Mouse (Mus musculus) heart, adult 8-10 months (tissue): ENCODE results near the gene March6. TPM values are rescaled to one million over a fixed set of nuclear protein-coding genes. Genes with fewer than 3 reads are reported as not detected.
A peak's percentile ranks its signal among the peaks of the same experiment; 100 is the strongest.

Source experiments
- DNase-seq: peaks from one replicate; pipeline ENCODE4 v3.0.0; 2022; ENCODE audit warnings: low spot score
- total RNA-seq, 4 experiments: library from RNA; stranded (reverse); gene quantifications; 2 replicates each; pipeline ENCODE4 v1.2.4; 2022

Gene March6
- 100 to 1,000 TPM; 112 to 123 (median 116) TPM for total RNA-seq

GRCm38 (mm10) chr15:31530659-31531445, at the start of gene March6:
Gene March6, minus strand, starts transcription at chr15:31531053.
- DNase-seq: peak; percentile 78

GRCm38 (mm10) chr15:31576076-31576475, 45.2 kb upstream of the March6 start:
- no peak for DNase-seq

GRCm38 (mm10) chr15:31573692-31574091, 42.8 kb upstream of the March6 start:
- DNase-seq: no peak

GRCm38 (mm10) chr15:31573287-31573686, 42.4 kb upstream of the March6 start:
- DNase-seq: no peak

GRCm38 (mm10) chr15:31571906-31572722, 41.3 kb upstream of the March6 start:
- DNase-seq: no peak

GRCm38 (mm10) chr15:31570959-31571358, 40.1 kb upstream of the March6 start:
- no peak for DNase-seq

DNA sequence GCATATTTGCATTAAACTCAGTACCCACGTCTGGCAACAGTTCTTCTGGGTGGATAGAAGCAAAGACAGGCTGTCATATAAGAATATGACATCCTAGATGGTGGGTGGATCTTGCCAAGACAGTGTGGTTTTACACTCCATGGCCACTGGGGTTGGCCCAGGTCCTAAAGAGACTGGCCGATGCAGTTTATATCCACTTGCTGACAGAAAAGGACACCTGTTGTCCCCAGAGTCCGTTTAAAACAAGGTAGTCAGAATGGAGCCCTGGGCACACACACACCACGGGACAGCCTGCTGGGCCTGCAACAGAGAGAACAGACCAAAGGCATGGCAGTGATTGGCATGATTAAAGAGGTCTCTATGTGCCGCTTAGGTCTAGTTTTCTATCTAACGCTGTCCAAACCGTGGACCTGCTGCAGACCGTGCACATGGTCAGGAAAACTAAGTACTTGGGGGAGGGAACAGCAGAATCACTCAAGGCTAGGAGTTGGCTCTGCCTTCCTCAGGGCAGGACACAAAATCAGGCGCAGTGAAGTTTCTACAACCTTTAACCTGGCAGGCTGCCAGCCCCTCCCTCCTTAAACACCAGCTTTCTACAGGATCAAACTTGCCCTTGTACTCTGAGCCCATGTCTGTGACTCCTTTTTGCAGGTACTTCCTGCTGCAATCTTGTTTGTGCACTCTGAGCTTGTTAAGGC, 38.6 kb upstream of the March6 start:
- DNase-seq: no peak

- peak; percentile 41 for DNase-seq
Measured at GRCm38 (mm10) chr15:31568581-31568996, 37.7 kb upstream of the March6 start.

DNA sequence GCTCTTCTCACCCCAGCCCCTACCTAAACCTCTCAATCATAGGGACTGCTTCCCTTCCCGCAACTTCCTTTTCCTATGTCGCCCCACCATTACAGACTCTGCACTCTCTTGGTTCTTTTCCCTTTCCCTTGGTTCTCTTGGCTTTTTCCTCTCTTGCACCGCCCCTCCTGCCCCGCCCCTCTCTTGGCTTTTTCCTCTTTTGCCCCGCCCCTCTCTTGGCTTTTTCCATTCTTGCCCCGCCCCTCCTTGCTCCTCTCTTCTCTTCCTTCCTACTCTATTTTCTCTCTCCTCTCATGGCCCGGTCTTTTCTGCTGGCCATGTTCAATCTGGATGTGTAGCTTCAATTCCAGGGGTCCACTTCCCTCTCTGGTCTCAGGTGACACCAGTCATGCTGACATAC, 36.6 kb upstream of the March6 start:
- DNase-seq: no peak

GRCm38 (mm10) chr15:31565786-31566185, 34.9 kb upstream of the March6 start:
- no peak for DNase-seq

DNA sequence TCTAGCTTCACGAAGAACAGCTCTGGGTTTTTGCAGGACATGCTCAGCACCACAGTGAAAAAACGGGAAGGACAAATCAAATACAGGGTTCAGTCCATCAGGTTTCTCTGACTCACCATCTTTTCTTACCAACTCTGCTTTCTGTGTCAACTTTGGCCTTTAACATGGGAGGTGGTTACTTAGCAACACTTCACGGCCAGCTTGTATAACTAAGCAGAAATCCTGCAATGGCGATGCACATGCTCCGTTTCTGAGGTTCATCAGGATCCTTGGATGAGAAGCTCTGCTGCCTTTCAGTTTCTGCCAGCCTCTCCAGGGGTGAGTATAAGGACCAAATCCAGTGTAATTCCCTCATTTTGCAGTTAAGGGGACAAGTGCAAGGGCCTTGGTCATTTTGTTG, 34.3 kb upstream of the March6 start, which contains the start of gene Cmbl:
Gene Cmbl (plus strand): TSS at position 206 of the 400 bp plus-strand sequence.
- no peak for DNase-seq

DNA sequence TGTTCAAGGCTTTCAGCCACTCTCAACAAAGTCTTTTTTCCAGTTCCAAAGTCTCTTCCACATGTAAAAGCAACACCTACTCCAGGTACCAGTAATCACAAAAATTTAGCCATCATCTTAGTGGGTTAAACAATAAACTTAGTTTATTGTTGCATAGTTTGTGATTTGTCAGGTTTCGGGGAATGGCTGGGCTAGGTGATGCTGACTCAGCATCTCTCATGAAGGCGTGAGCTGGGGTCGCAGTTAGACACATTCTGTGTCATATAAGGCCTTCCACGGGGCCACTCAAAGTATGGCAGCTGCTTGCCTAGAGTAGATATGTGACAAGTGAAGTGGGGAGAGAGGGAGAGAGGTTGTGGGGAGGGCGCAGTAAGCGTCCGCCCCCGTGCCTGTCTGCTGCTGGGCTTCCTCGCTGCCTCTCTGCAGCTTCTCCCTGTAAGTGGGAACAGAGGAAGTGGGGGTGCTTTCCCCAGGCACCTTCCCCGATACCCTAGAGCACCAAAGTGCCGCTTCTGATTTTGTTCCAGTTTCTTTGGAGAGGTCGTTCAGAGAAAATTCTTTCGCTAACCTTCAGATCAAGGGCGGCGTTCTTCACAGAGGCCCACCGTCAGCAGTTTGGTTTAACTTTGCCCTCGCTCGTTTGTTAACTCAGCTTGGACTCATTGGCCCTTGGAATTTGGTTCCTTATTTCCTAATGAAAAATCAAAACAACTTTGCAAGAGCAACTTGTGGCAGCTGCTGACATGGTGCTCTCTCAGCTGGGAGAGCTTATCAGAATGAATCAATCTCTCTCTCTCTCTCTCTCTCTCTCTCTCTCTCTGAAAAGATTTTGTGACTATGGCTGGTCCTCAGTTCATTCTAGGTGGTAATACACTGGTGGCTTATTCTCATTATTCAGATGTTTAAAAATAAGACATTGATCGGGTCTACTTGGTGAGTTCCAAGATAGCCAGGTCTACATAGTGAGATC, 33.0 kb upstream of the March6 start:
- DNase-seq: no peak

DNA sequence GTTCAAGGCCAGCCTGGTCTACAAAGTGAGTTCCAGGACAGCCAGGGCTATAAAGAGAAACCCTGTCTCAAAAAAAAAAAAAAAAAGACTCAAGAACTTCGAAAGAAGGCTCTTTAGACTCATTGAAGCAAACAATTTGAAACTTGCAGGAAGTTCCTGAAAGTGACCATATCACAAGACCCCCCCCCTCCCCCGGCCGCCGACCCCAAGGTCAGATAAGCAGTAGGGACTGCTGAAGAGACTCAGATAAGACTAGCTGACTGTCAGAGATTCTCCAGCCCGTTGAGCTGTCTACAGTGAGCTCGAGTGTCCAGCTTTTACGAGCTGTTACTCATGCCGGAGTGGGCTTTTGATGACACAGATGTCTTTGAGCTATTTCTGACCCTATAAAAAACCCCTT, 32.0 kb upstream of the March6 start:
- no peak for DNase-seq

GRCm38 (mm10) chr15:31561976-31562375, 31.1 kb upstream of the March6 start:
- no peak for DNase-seq

- DNase-seq: no peak
Measured at GRCm38 (mm10) chr15:31561390-31561789, 30.5 kb upstream of the March6 start.

DNA sequence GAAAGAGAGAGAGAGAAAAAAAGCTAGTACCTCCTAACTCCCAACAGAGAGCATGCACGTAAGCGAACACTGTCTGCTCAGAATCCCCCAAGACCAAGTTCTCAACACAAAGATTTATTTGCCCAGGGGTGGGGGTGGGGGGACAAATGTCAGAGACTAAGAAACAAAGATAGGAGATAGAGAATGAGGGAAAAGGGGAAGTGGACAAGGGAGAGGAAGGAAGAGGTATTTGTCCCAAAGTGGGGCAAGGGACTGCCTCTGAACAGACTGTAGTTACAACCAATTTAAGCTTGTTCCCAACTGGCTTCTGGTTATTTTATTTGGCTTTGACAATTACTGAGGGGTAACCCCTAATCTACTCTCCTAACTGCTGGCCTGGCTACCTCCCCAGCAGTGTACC, 24.0 kb upstream of the March6 start:
- DNase-seq: no peak

- no peak for DNase-seq
Measured at GRCm38 (mm10) chr15:31550381-31550780, 19.5 kb upstream of the March6 start.

DNA sequence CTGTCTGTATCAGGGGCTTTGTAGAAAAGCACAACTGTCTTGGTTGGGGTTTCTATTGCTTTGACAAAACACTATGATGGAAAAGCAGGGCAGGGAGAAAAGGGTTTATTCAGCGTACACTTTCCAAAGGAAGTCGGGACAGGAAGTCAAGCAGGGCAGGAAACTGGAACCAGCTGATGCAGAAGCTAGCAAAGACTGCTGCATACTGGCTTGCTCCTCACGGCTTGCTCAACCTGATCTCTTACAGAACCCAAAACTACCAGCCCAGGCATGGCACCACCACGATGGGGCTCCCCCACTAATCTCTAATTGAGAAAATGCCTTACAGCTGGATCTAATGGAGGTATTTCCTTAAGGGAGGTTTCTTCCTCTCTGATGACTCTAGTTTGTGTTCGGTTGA, 16.6 kb upstream of the March6 start:
- DNase-seq: no peak

- DNase-seq: no peak
Measured at GRCm38 (mm10) chr15:31546291-31546690, 15.4 kb upstream of the March6 start.

- no peak for DNase-seq
Measured at GRCm38 (mm10) chr15:31545058-31545457, 14.2 kb upstream of the March6 start.

DNA sequence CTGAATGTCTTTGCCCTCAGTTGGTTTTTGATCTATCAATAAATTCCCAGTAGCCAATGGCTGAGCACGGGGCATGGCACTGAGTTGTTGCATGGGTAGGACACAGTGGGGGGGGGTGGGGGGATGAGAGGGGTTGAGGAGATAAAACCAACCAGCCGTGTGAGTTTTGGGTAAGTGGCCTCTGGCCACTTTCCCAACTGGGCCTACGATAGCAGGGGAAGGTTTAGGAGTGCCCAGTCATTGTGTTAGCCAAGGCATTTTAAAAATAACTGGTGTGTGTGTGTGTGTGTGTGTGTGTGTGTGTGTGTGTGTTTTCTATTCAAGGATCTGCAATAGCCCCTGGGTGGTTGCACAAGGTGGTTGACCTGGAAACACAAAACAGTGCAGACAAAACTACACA, 12.4 kb upstream of the March6 start:
- peak; percentile 36 for DNase-seq
